ENCODE assay signal across 8 mouse cellular contexts in the genomic region with DNA sequence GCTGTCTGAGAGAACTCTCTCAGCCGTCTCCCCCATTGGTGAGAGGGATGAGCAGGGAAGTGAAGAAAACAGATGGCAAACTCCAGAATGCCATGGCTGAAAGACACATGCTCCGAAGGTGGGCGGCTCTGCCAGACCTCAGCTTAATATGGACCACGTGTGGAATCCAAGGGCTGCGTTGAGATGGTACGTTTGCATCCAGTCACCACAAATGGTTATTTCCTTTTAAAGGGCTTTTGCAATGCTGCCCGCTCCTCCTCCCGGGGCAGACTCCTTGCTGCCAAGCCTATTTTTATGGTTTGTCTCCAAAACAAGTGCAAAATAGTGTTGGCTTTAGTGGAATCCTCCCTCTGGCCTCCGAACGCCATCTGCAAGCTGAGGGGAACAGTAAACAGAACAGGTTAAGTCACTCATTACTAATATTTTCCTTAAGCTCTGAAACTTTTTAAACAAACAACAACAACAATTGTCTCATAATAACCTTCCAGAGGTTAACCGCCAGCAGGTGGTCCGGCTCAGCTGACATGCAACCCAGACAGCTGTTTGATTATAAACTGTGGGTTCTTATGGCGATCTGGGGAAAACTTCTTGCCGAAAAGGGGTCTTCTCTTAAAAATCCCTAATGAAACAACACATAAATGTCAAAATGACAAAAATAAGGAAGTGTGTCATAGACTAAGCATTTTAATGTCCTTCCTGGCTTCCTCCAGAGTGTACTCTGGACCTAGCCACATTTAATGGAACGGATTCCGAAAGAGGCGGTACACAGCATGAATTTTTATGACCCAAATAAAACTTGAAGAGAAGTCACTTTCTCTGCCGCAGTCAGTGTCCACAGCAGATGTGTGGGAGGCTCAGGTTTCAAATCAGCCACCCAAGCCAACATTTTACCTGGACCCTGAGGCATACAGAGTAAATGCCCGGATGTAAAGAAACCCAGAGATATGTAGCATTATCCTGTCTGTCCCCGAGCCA.
A peak's percentile ranks its signal among the peaks of the same experiment; 100 is the strongest.
DNase-seq lines count a peak whose midpoint lies in the region; TF ChIP-seq lines count a peak whose summit lies in the region.

No protein-coding gene starts in this region.

- DNase-seq in embryo, embryonic 11 days = peak; percentile 52
- peak; percentile 13 for DNase-seq in heart, postnatal 25 days (ENCODE audit: low spot score)
- DNase-seq in layer of hippocampus, adult 9-11 months = peak; percentile 54
- DNase-seq in lung, postnatal 36 days = peak; percentile 44
- peak; percentile 34 for DNase-seq in telencephalon, adult 2 months (ENCODE audit: low read depth, low spot score)
- no peak for DNase-seq in thymus, postnatal 25 days
- DNase-seq in thymus, postnatal 36 days = no peak

- intact Hi-C loops in heart, postnatal 25 days (cut with DNase I) = no loop called here

- H3ac ChIP-seq in C2C12 (ENCODE audit: control insufficient read depth, insufficient read length, low read depth) = no peak overlapping the region

- no peak overlapping the region for H3K4me3 ChIP-seq in C2C12 (ENCODE audit: insufficient read depth, poor library complexity, severe bottlenecking)

- H3K79me3 ChIP-seq in C2C12 (ENCODE audit: low read depth) = no peaks in the 10 kb centered on the region

- no peaks in the 10 kb centered on the region for H3K27me3 ChIP-seq in C2C12 (ENCODE audit: control insufficient read depth, insufficient read depth, insufficient read length)

- TF ChIP-seq CTCF in C2C12 (IDR thresholded peaks at IDR 0.05; ENCODE audit: control insufficient read depth, insufficient read depth, insufficient read length) = no peak

- H3K79me2 ChIP-seq in C2C12 (ENCODE audit: control insufficient read depth, insufficient read depth) = no peaks in the 10 kb centered on the region

- H3K36me3 ChIP-seq in C2C12 (ENCODE audit: control insufficient read depth, insufficient read depth) = no peaks in the 10 kb centered on the region

TF ChIP-seq in C2C12, 6 proteins besides CTCF, POLR2A, EP300 and RAD21:
- TF ChIP-seq MAX (IDR thresholded peaks at IDR 0.05) (peak; percentile 25), MYOG (IDR thresholded peaks at IDR 0.05; ENCODE audit: control insufficient read depth, extremely low read depth, insufficient read length) (no peak), USF1 (IDR thresholded peaks at IDR 0.05; ENCODE audit: low read depth) (peak; percentile 28), FOSL1 (IDR thresholded peaks at IDR 0.05; ENCODE audit: insufficient read depth, low read length, poor library complexity, severe bottlenecking) (no peak), MYOD1 (IDR thresholded peaks at IDR 0.05; ENCODE audit: control insufficient read depth, insufficient read length, low read depth) (peak; percentile 71)

Comparison
In these comparisons a context has a peak if more than half of its experiments do, and no peak if none do; other contexts are left out.
1. DNase-seq: peak in embryo, embryonic 11 days (single experiment), heart, postnatal 25 days (single experiment), layer of hippocampus, adult 9-11 months (single experiment), lung, postnatal 36 days (single experiment) and telencephalon, adult 2 months (single experiment); none in thymus, postnatal 25 days (single experiment) and thymus, postnatal 36 days (0 of 2).